Comparison of ENCODE assay signal across 27 mouse cellular contexts in genomic region chr8:29765831-29766230, GRCm38 (mm10).
"Had no signal": no experiment of that assay in that cellular context is flagged by ENCODE, and none has a peak within 500 bp of the region (broad histone marks: within the 10 kb centered on the region; RNA-seq: fewer than 3 reads in every experiment).

No protein-coding gene starts in this region.

- H3K4me3 ChIP-seq: embryonic facial prominence, embryonic 10.5 days; embryonic facial prominence, embryonic 12.5 days; embryonic facial prominence, embryonic 13.5 days; embryonic facial prominence, embryonic 15.5 days; erythroblast, embryonic 14.5 days; forebrain, embryonic 10.5 days; forebrain, embryonic 12.5 days; forebrain, embryonic 13.5 days; forebrain, embryonic 15.5 days; gastrocnemius, adult 2 months; heart, adult 2 months had no signal

- H3K27ac ChIP-seq: embryonic facial prominence, embryonic 10.5 days; embryonic facial prominence, embryonic 12.5 days; embryonic facial prominence, embryonic 13.5 days; embryonic facial prominence, embryonic 15.5 days; forebrain, embryonic 10.5 days; forebrain, embryonic 12.5 days; forebrain, embryonic 13.5 days; forebrain, embryonic 15.5 days; gastrocnemius, adult 2 months; heart, adult 2 months had no signal

- DNase-seq: cerebellum, adult 2 months; cerebellum, adult 8-10 months; cerebellum, adult 9-10 months; cerebellum, adult 9-11 months; cerebellum, postnatal 10 days; cerebellum, postnatal 14 days; cerebellum, postnatal 25 days; cerebellum, postnatal 36 days; embryo, embryonic 11 days; forebrain, postnatal 0 days; gastrocnemius, adult 2 months; gastrocnemius, postnatal 10 days; gastrocnemius, postnatal 14 days; gastrocnemius, postnatal 25 days; gastrocnemius, postnatal 36 days; heart, adult 11 months; heart, adult 18-20 months; heart, adult 2 months had no signal

- H3K27me3 ChIP-seq: embryonic facial prominence, embryonic 12.5 days; embryonic facial prominence, embryonic 13.5 days; embryonic facial prominence, embryonic 15.5 days; forebrain, embryonic 12.5 days; forebrain, embryonic 13.5 days; forebrain, embryonic 15.5 days had no signal

- H3K36me3 ChIP-seq: embryonic facial prominence, embryonic 10.5 days; embryonic facial prominence, embryonic 12.5 days; embryonic facial prominence, embryonic 13.5 days; embryonic facial prominence, embryonic 15.5 days; forebrain, embryonic 10.5 days; forebrain, embryonic 12.5 days; forebrain, embryonic 15.5 days had no signal

- H3K4me1 ChIP-seq: embryonic facial prominence, embryonic 10.5 days; embryonic facial prominence, embryonic 12.5 days; embryonic facial prominence, embryonic 13.5 days; embryonic facial prominence, embryonic 15.5 days; forebrain, embryonic 10.5 days; forebrain, embryonic 12.5 days; forebrain, embryonic 13.5 days; forebrain, embryonic 15.5 days had no signal
